Mouse (Mus musculus): ENCODE results near the gene Kcnh1. TPM values are rescaled to one million over a fixed set of nuclear protein-coding genes. Genes with fewer than 3 reads are reported as not detected.

The Kcnh1 gene
- polyA plus RNA-seq, 1 experiment = 0.01 TPM

DNA sequence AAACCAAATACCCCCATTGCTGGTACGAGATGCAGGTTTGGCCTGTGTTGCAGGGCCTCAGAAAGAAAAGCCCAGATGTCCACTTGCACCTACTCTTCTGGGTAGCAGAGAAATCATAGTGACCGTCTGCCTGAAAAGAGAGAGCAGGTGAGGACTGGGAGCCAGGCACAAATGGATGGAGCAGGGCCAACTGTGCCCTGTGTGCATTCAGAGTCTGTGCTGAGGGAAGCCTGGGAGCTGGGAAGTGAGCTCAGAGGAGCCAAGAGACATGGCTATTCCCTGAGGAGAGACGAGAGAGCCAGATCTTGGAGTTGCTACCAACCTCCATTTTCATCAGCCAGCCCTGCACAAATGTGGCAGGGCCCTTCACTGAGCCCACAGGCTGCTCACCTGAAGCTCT is 93.8 kb downstream of the Kcnh1 start:
- H3K36me3 ChIP-seq (ENCODE audit: control insufficient read depth, insufficient read depth) = no peaks in the 10 kb centered on the region
- no peaks in the 10 kb centered on the region for H3K27me3 ChIP-seq (ENCODE audit: control insufficient read depth, insufficient read depth, insufficient read length)
- no peak overlapping the region for H3K4me3 ChIP-seq
- TF ChIP-seq REST (IDR thresholded peaks at IDR 0.05; ENCODE audit: insufficient read depth, insufficient read length) (no peak), MYOG (IDR thresholded peaks at IDR 0.05; ENCODE audit: control insufficient read depth in 1 of 3, insufficient read depth in 1 of 3, insufficient read length in 2 of 3, low read depth in 2 of 3) (no peak), E2F4 (IDR thresholded peaks at IDR 0.05; ENCODE audit: insufficient read depth) (no peak), MYOD1 (IDR thresholded peaks at IDR 0.05; ENCODE audit: control insufficient read depth in 1 of 3, insufficient read length in 2 of 3, low read depth in 2 of 3) (no peak), TCF12 (IDR thresholded peaks at IDR 0.05; ENCODE audit: insufficient read depth, poor library complexity, severe bottlenecking) (no peak), USF1 (IDR thresholded peaks at IDR 0.05; ENCODE audit: low read depth) (no peak), POLR2A (IDR thresholded peaks at IDR 0.05; ENCODE audit: insufficient read length, low read depth) (no peak), MAX (IDR thresholded peaks at IDR 0.05; ENCODE audit: low read depth) (no peak), SRF (IDR thresholded peaks at IDR 0.05; ENCODE audit: control insufficient read depth, insufficient read length, low read depth) (no peak), TCF3 (IDR thresholded peaks at IDR 0.05; ENCODE audit: insufficient read length, low read depth) (no peak), POLR2AphosphoS2 (IDR thresholded peaks at IDR 0.05; ENCODE audit: insufficient read length, low read depth) (no peak)
- H3K4me2 ChIP-seq (ENCODE audit: low read depth) = no peak overlapping the region
- no peaks in the 10 kb centered on the region for H3K79me2 ChIP-seq (ENCODE audit: control insufficient read depth, insufficient read depth)
- H3ac ChIP-seq (ENCODE audit: control insufficient read depth, insufficient read length) = no peak overlapping the region

DNA sequence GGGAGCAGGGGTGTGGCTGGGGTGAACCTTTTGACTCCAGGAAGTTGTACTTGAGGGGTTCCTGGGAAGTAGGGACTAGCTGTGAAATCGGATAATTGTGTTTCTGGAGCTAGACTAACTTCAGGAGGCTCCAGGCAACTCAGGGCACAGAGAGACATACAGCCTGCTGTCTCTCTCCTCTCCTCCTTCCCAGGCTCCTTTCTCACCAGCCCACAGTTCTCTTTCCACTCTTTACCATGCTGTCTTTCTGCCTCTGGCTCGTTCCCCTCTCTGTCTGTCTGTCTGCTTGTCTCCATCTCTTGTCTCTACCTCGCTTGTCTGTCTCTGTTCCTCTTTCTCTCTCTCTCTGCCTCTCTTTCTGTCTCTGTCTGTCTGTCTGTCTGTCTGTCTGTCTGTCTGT is 94.4 kb downstream of the Kcnh1 start:
- no peaks in the 10 kb centered on the region for H3K79me2 ChIP-seq (ENCODE audit: control insufficient read depth, insufficient read depth)
- no peak for TF ChIP-seq REST (IDR thresholded peaks at IDR 0.05; ENCODE audit: insufficient read depth, insufficient read length)
- TF ChIP-seq MYOG (IDR thresholded peaks at IDR 0.05; ENCODE audit: control insufficient read depth in 1 of 3, insufficient read depth in 1 of 3, insufficient read length in 2 of 3, low read depth in 2 of 3) = no peak

DNA sequence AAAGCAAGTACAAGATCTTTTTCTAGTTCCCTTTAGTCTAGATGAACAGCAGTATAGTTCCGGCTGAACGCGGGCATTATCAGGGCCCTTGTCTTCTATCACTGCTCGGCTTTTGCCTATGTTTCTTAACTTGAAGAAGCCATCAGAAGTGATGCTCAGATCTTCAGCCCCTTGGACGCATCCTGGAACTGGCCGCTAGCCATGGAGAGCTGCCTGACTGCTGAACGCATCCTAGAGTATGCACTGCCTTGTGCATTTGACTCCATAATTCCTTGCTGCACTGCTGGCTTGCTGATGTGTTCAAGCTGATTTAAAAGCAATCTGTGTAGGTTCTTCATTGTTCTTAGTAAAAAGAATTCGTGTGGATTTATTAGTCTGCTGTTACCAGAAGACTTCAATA is 97.9 kb downstream of the Kcnh1 start:
- Histone ChIP-seq H3K79me2 (ENCODE audit: control insufficient read depth, insufficient read depth) (no peaks in the 10 kb centered on the region), H3K4me2 (ENCODE audit: low read depth) (no peak overlapping the region), H3K4me3 (no peak overlapping the region), H3ac (ENCODE audit: control insufficient read depth, insufficient read length) (no peak overlapping the region), H3K27me3 (ENCODE audit: control insufficient read depth, insufficient read depth, insufficient read length) (no peaks in the 10 kb centered on the region), H3K36me3 (ENCODE audit: control insufficient read depth, insufficient read depth) (no peaks in the 10 kb centered on the region)
- no peak for TF ChIP-seq TCF12 (IDR thresholded peaks at IDR 0.05; ENCODE audit: insufficient read depth, poor library complexity, severe bottlenecking)
- no peak for TF ChIP-seq SRF (IDR thresholded peaks at IDR 0.05; ENCODE audit: control insufficient read depth, insufficient read length, low read depth)
- no peak for TF ChIP-seq USF1 (IDR thresholded peaks at IDR 0.05; ENCODE audit: low read depth)
- TF ChIP-seq REST (IDR thresholded peaks at IDR 0.05; ENCODE audit: insufficient read depth, insufficient read length) = no peak
- TF ChIP-seq POLR2AphosphoS2 (IDR thresholded peaks at IDR 0.05; ENCODE audit: insufficient read length, low read depth) = no peak
- TF ChIP-seq MYOG (IDR thresholded peaks at IDR 0.05; ENCODE audit: control insufficient read depth in 1 of 3, insufficient read depth in 1 of 3, insufficient read length in 2 of 3, low read depth in 2 of 3) = no peak
- no peak for TF ChIP-seq CEBPB (IDR thresholded peaks at IDR 0.05; ENCODE audit: insufficient read depth, poor library complexity, severe bottlenecking)
- no peak for TF ChIP-seq E2F4 (IDR thresholded peaks at IDR 0.05; ENCODE audit: insufficient read depth)
- no peak for TF ChIP-seq MAX (IDR thresholded peaks at IDR 0.05; ENCODE audit: low read depth)
- no peak for TF ChIP-seq TCF3 (IDR thresholded peaks at IDR 0.05; ENCODE audit: insufficient read length, low read depth)
- no peak for TF ChIP-seq POLR2A (IDR thresholded peaks at IDR 0.05; ENCODE audit: insufficient read length, low read depth)
- TF ChIP-seq MYOD1 (IDR thresholded peaks at IDR 0.05; ENCODE audit: control insufficient read depth in 1 of 3, insufficient read length in 2 of 3, low read depth in 2 of 3) = no peak

More for the DNA sequence above, 94.4 kb downstream of the Kcnh1 start:
- Histone ChIP-seq H3K27me3 (ENCODE audit: control insufficient read depth, insufficient read depth, insufficient read length) (no peaks in the 10 kb centered on the region), H3K36me3 (ENCODE audit: control insufficient read depth, insufficient read depth) (no peaks in the 10 kb centered on the region), H3ac (ENCODE audit: control insufficient read depth, insufficient read length) (no peak overlapping the region), H3K4me3 (no peak overlapping the region), H3K4me2 (ENCODE audit: low read depth) (no peak overlapping the region)

DNA sequence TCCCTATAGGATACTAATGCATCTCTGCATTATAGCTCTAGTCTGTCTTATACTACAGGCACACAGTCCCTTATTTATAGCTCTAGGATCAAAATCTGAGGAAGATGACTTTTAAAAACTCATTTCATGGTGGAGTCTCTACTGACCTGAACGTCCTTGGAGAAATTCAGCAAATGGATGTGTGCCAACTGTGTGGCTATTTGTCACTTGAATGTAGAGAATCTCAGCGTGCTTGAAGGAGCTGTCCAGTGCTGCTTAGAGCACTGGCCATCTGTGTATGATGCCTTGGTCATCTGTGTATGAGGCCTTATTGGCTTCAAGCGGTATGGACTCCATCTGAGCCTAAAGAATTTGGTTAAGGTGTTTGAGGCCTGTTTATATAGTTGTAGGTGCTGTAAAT is 100.7 kb downstream of the Kcnh1 start:
- no peaks in the 10 kb centered on the region for H3K79me2 ChIP-seq (ENCODE audit: control insufficient read depth, insufficient read depth)
- H3K4me2 ChIP-seq (ENCODE audit: low read depth) = no peak overlapping the region
- H3ac ChIP-seq (ENCODE audit: control insufficient read depth, insufficient read length) = no peak overlapping the region
- H3K4me3 ChIP-seq = no peak overlapping the region
- H3K27me3 ChIP-seq (ENCODE audit: control insufficient read depth, insufficient read depth, insufficient read length) = no peaks in the 10 kb centered on the region
- no peaks in the 10 kb centered on the region for H3K36me3 ChIP-seq (ENCODE audit: control insufficient read depth, insufficient read depth)
- TF ChIP-seq REST (IDR thresholded peaks at IDR 0.05; ENCODE audit: insufficient read depth, insufficient read length) (no peak), MAX (IDR thresholded peaks at IDR 0.05; ENCODE audit: low read depth) (no peak), E2F4 (IDR thresholded peaks at IDR 0.05; ENCODE audit: insufficient read depth) (no peak), MYOD1 (IDR thresholded peaks at IDR 0.05; ENCODE audit: control insufficient read depth in 1 of 3, insufficient read length in 2 of 3, low read depth in 2 of 3) (no peak), CEBPB (IDR thresholded peaks at IDR 0.05; ENCODE audit: insufficient read depth, poor library complexity, severe bottlenecking) (no peak), TCF3 (IDR thresholded peaks at IDR 0.05; ENCODE audit: insufficient read length, low read depth) (no peak), SRF (IDR thresholded peaks at IDR 0.05; ENCODE audit: control insufficient read depth, insufficient read length, low read depth) (no peak), TCF12 (IDR thresholded peaks at IDR 0.05; ENCODE audit: insufficient read depth, poor library complexity, severe bottlenecking) (no peak), POLR2A (IDR thresholded peaks at IDR 0.05; ENCODE audit: insufficient read length, low read depth) (no peak)

DNA sequence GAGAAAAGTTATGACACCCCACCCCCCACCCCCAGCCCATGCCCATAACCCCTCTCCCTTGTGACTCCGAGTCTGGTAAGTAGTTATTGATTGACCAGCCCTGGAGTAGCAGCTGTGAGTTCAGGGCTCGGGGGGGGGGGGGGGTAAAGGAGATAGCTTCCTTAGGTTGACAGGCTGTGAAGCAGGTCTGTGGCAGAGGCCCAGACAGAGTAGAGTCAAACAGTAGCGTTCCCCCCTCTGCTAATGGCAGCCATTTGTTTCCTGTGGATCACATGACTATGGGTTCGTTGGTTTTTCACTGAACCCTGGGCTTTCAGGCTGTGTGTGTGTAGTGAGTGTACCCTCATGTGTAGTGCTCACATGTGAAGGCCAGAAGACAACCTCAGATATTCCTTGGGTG is 102.8 kb downstream of the Kcnh1 start:
- Histone ChIP-seq H3K27me3 (ENCODE audit: control insufficient read depth, insufficient read depth, insufficient read length) (no peaks in the 10 kb centered on the region), H3K4me3 (no peak overlapping the region), H3K79me2 (ENCODE audit: control insufficient read depth, insufficient read depth) (no peaks in the 10 kb centered on the region), H3ac (ENCODE audit: control insufficient read depth, insufficient read length) (no peak overlapping the region), H3K4me2 (ENCODE audit: low read depth) (no peak overlapping the region), H3K36me3 (ENCODE audit: control insufficient read depth, insufficient read depth) (no peaks in the 10 kb centered on the region)
- TF ChIP-seq MYOG (IDR thresholded peaks at IDR 0.05; ENCODE audit: control insufficient read depth in 1 of 3, insufficient read depth in 1 of 3, insufficient read length in 2 of 3, low read depth in 2 of 3) (no peak), E2F4 (IDR thresholded peaks at IDR 0.05; ENCODE audit: insufficient read depth) (no peak), CEBPB (IDR thresholded peaks at IDR 0.05; ENCODE audit: insufficient read depth, poor library complexity, severe bottlenecking) (no peak), SRF (IDR thresholded peaks at IDR 0.05; ENCODE audit: control insufficient read depth, insufficient read length, low read depth) (no peak), POLR2A (IDR thresholded peaks at IDR 0.05; ENCODE audit: insufficient read length, low read depth) (no peak), USF1 (IDR thresholded peaks at IDR 0.05; ENCODE audit: low read depth) (no peak), MYOD1 (IDR thresholded peaks at IDR 0.05; ENCODE audit: control insufficient read depth in 1 of 3, insufficient read length in 2 of 3, low read depth in 2 of 3) (no peak), TCF3 (IDR thresholded peaks at IDR 0.05; ENCODE audit: insufficient read length, low read depth) (no peak), MAX (IDR thresholded peaks at IDR 0.05; ENCODE audit: low read depth) (no peak)
